9 mouse cellular contexts compared by ENCODE assay signal in genomic region chr14:101517341-101517740, GRCm38 (mm10).
DNase-seq lines count a peak whose midpoint lies in the region; ATAC-seq and TF ChIP-seq lines count a peak whose summit lies in the region.
"Had no signal": no experiment of that assay in that cellular context is flagged by ENCODE, and none has a peak within 500 bp of the region (broad histone marks: within the 10 kb centered on the region; RNA-seq: fewer than 3 reads in every experiment).

No protein-coding gene starts in this region.

- 0 out of 2 replicates have a peak, but pooled peaks have one; percentile 38 for ATAC-seq in forebrain, embryonic 14.5 days
- ATAC-seq in forebrain, embryonic 12.5 days (ENCODE audit: low FRiP score), result no peak
- no peak for ATAC-seq in midbrain, embryonic 14.5 days (ENCODE audit: low FRiP score, low TSS enrichment)
- ATAC-seq in midbrain, embryonic 13.5 days, result no peak
- peak; percentile 78 for ATAC-seq in inflammation-experienced regulatory T-cells, adult 6 months
- no peak for ATAC-seq in stomach, postnatal 0 days (ENCODE audit: low FRiP score, low TSS enrichment)

- TF ChIP-seq EP300 in stomach, postnatal 0 days (optimal IDR thresholded peaks at IDR 0.05), result no peak

- H3K27ac ChIP-seq in forebrain, embryonic 14.5 days (ENCODE audit: low read depth, low read length), result no peak overlapping the region
- H3K27ac ChIP-seq in forebrain, embryonic 12.5 days, result no peak overlapping the region
- no peak overlapping the region for H3K27ac ChIP-seq in midbrain, embryonic 14.5 days (replicated peaks; ENCODE audit: low read depth, low read length)
- H3K27ac ChIP-seq in midbrain, embryonic 13.5 days, result no peak overlapping the region
- H3K27ac ChIP-seq in stomach, postnatal 0 days (replicated peaks), result no peak overlapping the region
- H3K27ac ChIP-seq: midbrain, embryonic 12.5 days had no signal

- H3K4me2 ChIP-seq in forebrain, embryonic 14.5 days (ENCODE audit: low read length), result no peak overlapping the region
- H3K4me2 ChIP-seq in forebrain, embryonic 12.5 days, result no peak overlapping the region
- no peak overlapping the region for H3K4me2 ChIP-seq in midbrain, embryonic 14.5 days (ENCODE audit: low read length)
- no peak overlapping the region for H3K4me2 ChIP-seq in midbrain, embryonic 13.5 days (replicated peaks)
- H3K4me2 ChIP-seq in stomach, postnatal 0 days (replicated peaks; ENCODE audit: low read depth), result no peak overlapping the region
- H3K4me2 ChIP-seq: midbrain, embryonic 12.5 days had no signal

- no peak overlapping the region for H3K9ac ChIP-seq in forebrain, embryonic 14.5 days (ENCODE audit: low read length)
- H3K9ac ChIP-seq in forebrain, embryonic 12.5 days, result no peak overlapping the region
- no peak overlapping the region for H3K9ac ChIP-seq in midbrain, embryonic 14.5 days (replicated peaks; ENCODE audit: low read length)
- no peak overlapping the region for H3K9ac ChIP-seq in midbrain, embryonic 13.5 days (replicated peaks)
- H3K9ac ChIP-seq in stomach, postnatal 0 days (ENCODE audit: low read length), result no peak overlapping the region
- H3K9ac ChIP-seq: midbrain, embryonic 12.5 days had no signal

- TF ChIP-seq CTCF in stomach, postnatal 0 days (IDR thresholded peaks at IDR 0.05; ENCODE audit: low read depth), result peak; percentile 86

- H3K4me1 ChIP-seq in forebrain, embryonic 14.5 days (ENCODE audit: control insufficient read depth, insufficient read depth, low read length), result 0 out of 2 replicates have a peak, but pooled peaks cover 3% of the 10 kb centered on the region
- peaks cover 13% of the 10 kb centered on the region; the same call in 1 of the 2 replicates for H3K4me1 ChIP-seq in forebrain, embryonic 12.5 days
- H3K4me1 ChIP-seq in midbrain, embryonic 14.5 days (ENCODE audit: control insufficient read depth, insufficient read depth, low read length), result 0 out of 2 replicates have a peak, but pooled peaks cover 5% of the 10 kb centered on the region
- H3K4me1 ChIP-seq in midbrain, embryonic 13.5 days (replicated peaks), result peaks cover 8% of the 10 kb centered on the region; the same call in 1 of the 2 replicates
- no peaks in the 10 kb centered on the region for H3K4me1 ChIP-seq in stomach, postnatal 0 days (replicated peaks; ENCODE audit: control insufficient read depth, insufficient read depth)

- WGBS in forebrain, embryonic 14.5 days, result 32% methylated on average over 5 of the region's 5 CpGs
- WGBS in forebrain, embryonic 12.5 days, result 35% methylated on average over 5 of the region's 5 CpGs
- 33% methylated on average over 5 of the region's 5 CpGs for WGBS in midbrain, embryonic 14.5 days
- 32% methylated on average over 5 of the region's 5 CpGs for WGBS in midbrain, embryonic 13.5 days
- 20% methylated on average over 5 of the region's 5 CpGs for WGBS in stomach, postnatal 0 days

- no peak overlapping the region for H3K4me3 ChIP-seq in forebrain, embryonic 14.5 days (ENCODE audit: low read depth, low read length)
- no peak overlapping the region for H3K4me3 ChIP-seq in forebrain, embryonic 12.5 days (replicated peaks)
- no peak overlapping the region for H3K4me3 ChIP-seq in midbrain, embryonic 14.5 days (replicated peaks; ENCODE audit: low read depth, low read length)
- no peak overlapping the region for H3K4me3 ChIP-seq in midbrain, embryonic 13.5 days (replicated peaks)
- no peak overlapping the region for H3K4me3 ChIP-seq in stomach, postnatal 0 days (ENCODE audit: low read depth, low read length)
- H3K4me3 ChIP-seq: midbrain, embryonic 12.5 days had no signal

- no peaks in the 10 kb centered on the region for H3K9me3 ChIP-seq in forebrain, embryonic 14.5 days (replicated peaks; ENCODE audit: control insufficient read depth, low read length)
- no peaks in the 10 kb centered on the region for H3K9me3 ChIP-seq in forebrain, embryonic 12.5 days
- no peaks in the 10 kb centered on the region for H3K9me3 ChIP-seq in midbrain, embryonic 14.5 days (ENCODE audit: control insufficient read depth, low read length)
- no peaks in the 10 kb centered on the region for H3K9me3 ChIP-seq in midbrain, embryonic 13.5 days
- no peaks in the 10 kb centered on the region for H3K9me3 ChIP-seq in stomach, postnatal 0 days (ENCODE audit: control insufficient read depth, low read length)
- H3K9me3 ChIP-seq: midbrain, embryonic 12.5 days had no signal

- no peaks in the 10 kb centered on the region for H3K27me3 ChIP-seq in forebrain, embryonic 14.5 days (replicated peaks; ENCODE audit: control insufficient read depth, insufficient read depth, low read length)
- no peaks in the 10 kb centered on the region for H3K27me3 ChIP-seq in forebrain, embryonic 12.5 days
- no peaks in the 10 kb centered on the region for H3K27me3 ChIP-seq in midbrain, embryonic 14.5 days (ENCODE audit: control insufficient read depth, insufficient read depth, low read length)
- H3K27me3 ChIP-seq in midbrain, embryonic 13.5 days, result peaks cover 4% of the 10 kb centered on the region; the same call in 1 of the 2 replicates
- no peaks in the 10 kb centered on the region for H3K27me3 ChIP-seq in stomach, postnatal 0 days (ENCODE audit: control insufficient read depth, insufficient read depth, low read length)

- H3K36me3 ChIP-seq in forebrain, embryonic 14.5 days (ENCODE audit: control insufficient read depth, insufficient read depth, low read length), result no peaks in the 10 kb centered on the region
- H3K36me3 ChIP-seq in forebrain, embryonic 12.5 days (replicated peaks), result no peaks in the 10 kb centered on the region
- no peaks in the 10 kb centered on the region for H3K36me3 ChIP-seq in midbrain, embryonic 14.5 days (ENCODE audit: control insufficient read depth, insufficient read depth, low read length)
- no peaks in the 10 kb centered on the region for H3K36me3 ChIP-seq in midbrain, embryonic 13.5 days
- H3K36me3 ChIP-seq in stomach, postnatal 0 days (ENCODE audit: control insufficient read depth, insufficient read depth, low read length), result no peaks in the 10 kb centered on the region
- H3K36me3 ChIP-seq: midbrain, embryonic 12.5 days had no signal

- peak; percentile 63 for DNase-seq in forebrain, embryonic 14.5 days (ENCODE audit: low spot score)
- peak; percentile 79 for DNase-seq in midbrain, embryonic 14.5 days
- DNase-seq in brain, adult 2 months (ENCODE audit: low read depth, low spot score), result peak; percentile 70
- DNase-seq in stomach, postnatal 0 days (ENCODE audit: low spot score), result no peak
- DNase-seq in urinary bladder, adult 18-20 months (ENCODE audit: low spot score in 2 of 2), result no peak

Comparison
In these comparisons a context has a peak if more than half of its experiments do, and no peak if none do; other contexts are left out.
1. ATAC-seq: peak in forebrain, embryonic 14.5 days (single experiment) and inflammation-experienced regulatory T-cells, adult 6 months (single experiment); none in forebrain, embryonic 12.5 days (single experiment), midbrain, embryonic 14.5 days (single experiment), midbrain, embryonic 13.5 days (single experiment) and stomach, postnatal 0 days (single experiment).
2. DNase-seq: peak in forebrain, embryonic 14.5 days (single experiment), midbrain, embryonic 14.5 days (single experiment) and brain, adult 2 months (single experiment); none in stomach, postnatal 0 days (single experiment) and urinary bladder, adult 18-20 months (0 of 2).